Mouse (Mus musculus) midbrain, postnatal 0 days (tissue): ENCODE data around the gene Scamp5. TPM values are rescaled to one million over a fixed set of nuclear protein-coding genes. Genes with fewer than 3 reads are reported as not detected.

Source experiments
- ATAC-seq: fragments of 200-750 bp; cut with Nextera tagmentation; 2 replicates; pipeline ENCODE4 v1.8.0; 2017; ENCODE audit warnings: moderate number of reproducible peaks, mild to moderate bottlenecking, moderate TSS enrichment, moderate library complexity; ENCODE audit not compliant: low FRiP score
- DNase-seq: peaks from one replicate; pipeline ENCODE4 v3.0.0-alpha.2; 2015; ENCODE audit warnings: low spot score
- H3K27ac ChIP-seq: fragments of 300-500 bp; sonication (generic); 2 replicates; pipeline ENCODE4 v1.5.1; 2014; ENCODE audit warnings: low read depth, mild to moderate bottlenecking, low read length, mixed read lengths
- H3K27me3 ChIP-seq: fragments of 300-500 bp; sonication (generic); 2 replicates; pipeline ENCODE4 v1.6.1; 2014; ENCODE audit warnings: low read length, control low read depth, mixed read lengths; ENCODE audit not compliant: insufficient read depth
- H3K36me3 ChIP-seq: fragments of 300-500 bp; sonication (generic); 2 replicates; pipeline ENCODE4 v1.6.1; 2014; ENCODE audit warnings: low read length, control low read depth, mixed read lengths; ENCODE audit not compliant: insufficient read depth
- H3K4me1 ChIP-seq: fragments of 300-500 bp; sonication (generic); 2 replicates; pipeline ENCODE4 v1.6.1; 2014; ENCODE audit warnings: mild to moderate bottlenecking, control low read depth, antibody characterized with exemption, low read length, mixed read lengths; ENCODE audit not compliant: insufficient read depth
- H3K4me2 ChIP-seq: fragments of 300-500 bp; sonication (generic); 2 replicates; pipeline ENCODE4 v1.6.1; 2014; ENCODE audit warnings: low read depth, mild to moderate bottlenecking, low read length, mixed read lengths; ENCODE audit not compliant: poor library complexity, severe bottlenecking
- H3K4me3 ChIP-seq: fragments of 300-500 bp; sonication (generic); 2 replicates; pipeline ENCODE4 v1.5.1; 2014; ENCODE audit warnings: low read depth, mild to moderate bottlenecking, low read length, moderate library complexity
- H3K9ac ChIP-seq: fragments of 300-500 bp; sonication (generic); replicated peaks from 2 replicates; pipeline ENCODE4 v1.6.1; 2014; ENCODE audit warnings: mild to moderate bottlenecking, low read length, moderate library complexity, mixed read lengths; ENCODE audit not compliant: poor library complexity, severe bottlenecking
- H3K9me3 ChIP-seq: fragments of 300-500 bp; sonication (generic); 2 replicates; pipeline ENCODE4 v1.6.1; 2016; ENCODE audit warnings: low read length, control low read depth
- CTCF ChIP-seq: IDR thresholded peaks from 2 replicates; pipeline ENCODE4 v1.5.1; 2016; ENCODE audit warnings: antibody characterized with exemption, mild to moderate bottlenecking
- WGBS: fragments of 180-500 bp; shearing (Covaris S2); extraction: QIAGEN DNeasy Blood & Tissue Kit; methylation state at CpG from one replicate; pipeline ENCODE4 v1.1.7; 2014; 5-methylcytosine and 5-hydroxymethylcytosine counted together
- polyA plus RNA-seq: library from polyadenylated mRNA; unstranded; fragments of >200 nt; fragmentation: Nextera tagmentation; extraction: Ambion mirVana; gene quantifications from 2 replicates; pipeline ENCODE4 v1.2.1, GENCODE M21; 2015
- total RNA-seq: library from RNA; depleted of rRNA; stranded (reverse); fragments of >200 nt; gene quantifications from 2 replicates; pipeline ENCODE4 v1.2.3, GENCODE M21; 2014

The Scamp5 gene
- total and polyA plus RNA-seq, 2 experiments from 2014 or later: 206 to 389 TPM

GRCm38 (mm10) chr9:57420321-57421120 lies 47.3 kb downstream of the Scamp5 start:
- H3K9ac ChIP-seq: no peak overlapping the region
- peak; percentile 86 for ATAC-seq
- peak; percentile 18 for TF ChIP-seq CTCF
- H3K4me1 ChIP-seq: no peaks in the 10 kb centered on the region
- no peaks in the 10 kb centered on the region for H3K9me3 ChIP-seq
- H3K4me2 ChIP-seq: no peak overlapping the region
- no peak overlapping the region for H3K4me3 ChIP-seq
- peak overlapping the region; percentile 62 for H3K27ac ChIP-seq
- H3K36me3 ChIP-seq: no peaks in the 10 kb centered on the region
- 59% methylated on average over 20 of the region's 20 CpGs for WGBS
- peak; percentile 90 for DNase-seq
- no peaks in the 10 kb centered on the region for H3K27me3 ChIP-seq

GRCm38 (mm10) chr9:57419521-57420267 lies 48.2 kb downstream of the Scamp5 start:
- DNase-seq: peak; percentile 17
- no peaks in the 10 kb centered on the region for H3K27me3 ChIP-seq
- 0 out of 2 replicates have a peak, but pooled peaks cover 4% of the 10 kb centered on the region for H3K36me3 ChIP-seq
- H3K4me3 ChIP-seq: no peak overlapping the region
- 84% methylated on average over 16 of the region's 16 CpGs for WGBS
- H3K9ac ChIP-seq: no peak overlapping the region
- peak overlapping the region; percentile 62; the same call in 1 of the 2 replicates for H3K27ac ChIP-seq
- no peaks in the 10 kb centered on the region for H3K4me1 ChIP-seq
- H3K9me3 ChIP-seq: no peaks in the 10 kb centered on the region
- no peak for TF ChIP-seq CTCF
- no peak overlapping the region for H3K4me2 ChIP-seq
- no peak for ATAC-seq

GRCm38 (mm10) chr9:57417341-57417740 lies 50.5 kb downstream of the Scamp5 start:
- ATAC-seq (no peak), DNase-seq (no peak)
- Histone ChIP-seq H3K27me3 (no peaks in the 10 kb centered on the region), H3K9ac (no peak overlapping the region), H3K9me3 (no peaks in the 10 kb centered on the region), H3K36me3 (peaks cover 13% of the 10 kb centered on the region), H3K27ac (no peak overlapping the region), H3K4me3 (no peak overlapping the region), H3K4me1 (no peaks in the 10 kb centered on the region), H3K4me2 (no peak overlapping the region)
- TF ChIP-seq CTCF: no peak
- 86% methylated on average over 8 of the region's 8 CpGs for WGBS

GRCm38 (mm10) chr9:57407120-57407905 lies 60.5 kb downstream of the Scamp5 start:
- 93% methylated on average over 9 of the region's 9 CpGs for WGBS
- TF ChIP-seq CTCF: no peak
- Histone ChIP-seq H3K4me2 (no peak overlapping the region), H3K36me3 (no peaks in the 10 kb centered on the region), H3K9ac (no peak overlapping the region), H3K27me3 (no peaks in the 10 kb centered on the region), H3K27ac (no peak overlapping the region), H3K9me3 (no peaks in the 10 kb centered on the region), H3K4me3 (no peak overlapping the region), H3K4me1 (no peaks in the 10 kb centered on the region)
- ATAC-seq: no peak
- DNase-seq: no peak

GRCm38 (mm10) chr9:57406395-57406794 lies 61.5 kb downstream of the Scamp5 start:
- H3K36me3 ChIP-seq: no peaks in the 10 kb centered on the region
- no peak overlapping the region for H3K27ac ChIP-seq
- 95% methylated on average over 5 of the region's 5 CpGs for WGBS
- no peak for DNase-seq
- H3K4me1 ChIP-seq: no peaks in the 10 kb centered on the region
- H3K27me3 ChIP-seq: no peaks in the 10 kb centered on the region
- H3K9me3 ChIP-seq: no peaks in the 10 kb centered on the region
- TF ChIP-seq CTCF: no peak
- no peak overlapping the region for H3K4me2 ChIP-seq
- no peak overlapping the region for H3K4me3 ChIP-seq
- no peak for ATAC-seq
- no peak overlapping the region for H3K9ac ChIP-seq
